Mouse (Mus musculus): ENCODE measurements around the gene Rac3.

DNA sequence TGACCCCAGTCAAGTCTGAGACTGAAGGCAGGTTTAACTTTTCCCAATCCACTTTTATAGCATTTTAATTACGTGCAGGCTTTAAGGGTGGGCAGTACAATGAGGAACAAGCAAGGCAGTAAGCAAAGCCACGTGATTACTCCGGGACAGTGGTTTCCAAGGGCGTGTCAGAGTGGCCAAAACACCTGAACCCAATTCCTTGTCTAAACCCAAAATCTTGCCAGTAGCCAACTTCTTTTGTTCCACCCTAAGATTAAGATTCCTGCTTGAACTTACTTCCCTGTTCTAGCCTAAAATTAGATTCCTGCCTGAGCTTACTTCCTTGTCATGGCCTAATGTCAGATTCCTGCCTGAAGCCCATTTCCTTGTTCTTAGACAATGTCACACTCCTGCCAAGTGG, 26.7 kb downstream of the Rac3 start:
- no peak for TF ChIP-seq USF1 (IDR thresholded peaks at IDR 0.05; ENCODE audit: low read depth)
- TF ChIP-seq CTCF (IDR thresholded peaks at IDR 0.05; ENCODE audit: control insufficient read depth, insufficient read depth, insufficient read length), result no peak
- TF ChIP-seq MAX (IDR thresholded peaks at IDR 0.05), result no peak
- no peak for TF ChIP-seq MYOD1 (IDR thresholded peaks at IDR 0.05; ENCODE audit: control insufficient read depth, insufficient read length, low read depth)
- TF ChIP-seq MYOG (IDR thresholded peaks at IDR 0.05; ENCODE audit: control insufficient read depth, extremely low read depth, insufficient read length), result no peak
- no peak for TF ChIP-seq FOSL1 (IDR thresholded peaks at IDR 0.05; ENCODE audit: insufficient read depth, low read length, poor library complexity, severe bottlenecking)

All from C2C12 (cell line).